11 mouse cellular contexts compared by ENCODE assay signal in genomic region chr2:27328613-27329041, GRCm38 (mm10).
DNase-seq lines count a peak whose midpoint lies in the region; ATAC-seq and TF ChIP-seq lines count a peak whose summit lies in the region.
"Had no signal": no experiment of that assay in that cellular context is flagged by ENCODE, and none has a peak within 500 bp of the region (broad histone marks: within the 10 kb centered on the region; RNA-seq: fewer than 3 reads in every experiment).

No protein-coding gene starts in this region.

- H3K9ac ChIP-seq in intestine, embryonic 16.5 days (ENCODE audit: low read depth, low read length) = no peak overlapping the region
- no peak overlapping the region for H3K9ac ChIP-seq in intestine, embryonic 15.5 days
- no peak overlapping the region for H3K9ac ChIP-seq in kidney, postnatal 0 days (ENCODE audit: low read depth, low read length)
- H3K9ac ChIP-seq: limb, embryonic 15.5 days had no signal

- H3K27me3 ChIP-seq in intestine, embryonic 16.5 days (replicated peaks; ENCODE audit: control insufficient read depth, insufficient read depth, low read length) = no peaks in the 10 kb centered on the region
- no peaks in the 10 kb centered on the region for H3K27me3 ChIP-seq in intestine, embryonic 15.5 days (replicated peaks)
- no peaks in the 10 kb centered on the region for H3K27me3 ChIP-seq in kidney, postnatal 0 days (ENCODE audit: insufficient read depth, low read length)
- H3K27me3 ChIP-seq: limb, embryonic 15.5 days had no signal

- TF ChIP-seq CTCF in bone marrow, adult 2 months (IDR thresholded peaks at IDR 0.05; ENCODE audit: control insufficient read depth, insufficient read depth, low read length) = no peak
- TF ChIP-seq CTCF in kidney, postnatal 0 days (IDR thresholded peaks at IDR 0.05; ENCODE audit: low read depth) = no peak

- no peak for TF ChIP-seq POLR2A in bone marrow, adult 2 months (IDR thresholded peaks at IDR 0.05; ENCODE audit: borderline replicate concordance, control insufficient read depth, low read depth, low read length)

- no peaks in the 10 kb centered on the region for H3K9me3 ChIP-seq in intestine, embryonic 16.5 days (ENCODE audit: control insufficient read depth, low read length)
- no peaks in the 10 kb centered on the region for H3K9me3 ChIP-seq in intestine, embryonic 15.5 days
- H3K9me3 ChIP-seq in kidney, postnatal 0 days (replicated peaks; ENCODE audit: low read length) = no peaks in the 10 kb centered on the region
- H3K9me3 ChIP-seq: limb, embryonic 15.5 days had no signal

- H3K27ac ChIP-seq in intestine, embryonic 16.5 days (ENCODE audit: low read length) = peak overlapping the region; percentile 29; the same call in 1 of the 2 replicates
- no peak overlapping the region for H3K27ac ChIP-seq in intestine, embryonic 15.5 days
- H3K27ac ChIP-seq in bone marrow, adult 2 months (ENCODE audit: control insufficient read depth, insufficient read depth, low read depth, low read length, poor library complexity) = 0 out of 2 replicates have a peak overlapping the region, but pooled peaks have one; percentile 9
- H3K27ac ChIP-seq in kidney, postnatal 0 days = peak overlapping the region; percentile 54; the same call in 1 of the 2 replicates
- H3K27ac ChIP-seq: limb, embryonic 15.5 days had no signal

- peaks cover 41% of the 10 kb centered on the region for H3K4me1 ChIP-seq in intestine, embryonic 16.5 days (ENCODE audit: control insufficient read depth, insufficient read depth, low read length)
- peaks cover 37% of the 10 kb centered on the region for H3K4me1 ChIP-seq in intestine, embryonic 15.5 days (replicated peaks)
- H3K4me1 ChIP-seq in bone marrow, adult 2 months (ENCODE audit: control insufficient read depth, insufficient read depth, low read length) = peaks cover 8% of the 10 kb centered on the region
- H3K4me1 ChIP-seq in kidney, postnatal 0 days (replicated peaks; ENCODE audit: insufficient read depth, low read length) = peaks cover 38% of the 10 kb centered on the region

- no peak for DNase-seq in kidney, postnatal 0 days (ENCODE audit: low spot score)
- DNase-seq in lung, postnatal 25 days (ENCODE audit: low spot score) = peak; percentile 62
- DNase-seq in spleen, postnatal 36 days (ENCODE audit: low spot score in 2 of 2) = no peak
- DNase-seq in urinary bladder, postnatal 14 days (ENCODE audit: low spot score) = no peak
- DNase-seq in retina, postnatal 1 day = no peak
- DNase-seq: cerebellum, adult 11 months had no signal

- H3K36me3 ChIP-seq in intestine, embryonic 16.5 days (ENCODE audit: control insufficient read depth, insufficient read depth, low read length) = no peaks in the 10 kb centered on the region
- H3K36me3 ChIP-seq in intestine, embryonic 15.5 days = no peaks in the 10 kb centered on the region; the same call in 1 of the 2 replicates
- no peaks in the 10 kb centered on the region for H3K36me3 ChIP-seq in kidney, postnatal 0 days (ENCODE audit: insufficient read depth, low read length)
- H3K36me3 ChIP-seq: limb, embryonic 15.5 days had no signal

- no peak overlapping the region for H3K4me3 ChIP-seq in intestine, embryonic 16.5 days (ENCODE audit: low read length)
- H3K4me3 ChIP-seq in intestine, embryonic 15.5 days (replicated peaks) = no peak overlapping the region
- no peak overlapping the region for H3K4me3 ChIP-seq in bone marrow, adult 2 months (replicated peaks; ENCODE audit: control insufficient read depth, low read depth, low read length)
- no peak overlapping the region for H3K4me3 ChIP-seq in kidney, postnatal 0 days (replicated peaks; ENCODE audit: low read depth, low read length)
- H3K4me3 ChIP-seq: erythroblast, embryonic 14.5 days; limb, embryonic 15.5 days had no signal

- H3K4me2 ChIP-seq in intestine, embryonic 16.5 days (ENCODE audit: low read depth, low read length) = no peak overlapping the region
- no peak overlapping the region for H3K4me2 ChIP-seq in intestine, embryonic 15.5 days (replicated peaks)
- no peak overlapping the region for H3K4me2 ChIP-seq in kidney, postnatal 0 days (ENCODE audit: low read length)
- H3K4me2 ChIP-seq: limb, embryonic 15.5 days had no signal

- ATAC-seq in intestine, embryonic 16.5 days = no peak
- no peak for ATAC-seq in intestine, embryonic 15.5 days
- no peak for ATAC-seq in kidney, postnatal 0 days (replicated peaks; ENCODE audit: low FRiP score, low read depth)
